Mouse (Mus musculus) retina, adult 2 months (tissue): ENCODE data around the gene Nynrin.

ENCODE experiments used
- DNase-seq: peaks from one replicate; pipeline ENCODE4 v3.0.0-alpha.2; 2012; ENCODE audit warnings: low read depth, low spot score

The Nynrin gene

DNA sequence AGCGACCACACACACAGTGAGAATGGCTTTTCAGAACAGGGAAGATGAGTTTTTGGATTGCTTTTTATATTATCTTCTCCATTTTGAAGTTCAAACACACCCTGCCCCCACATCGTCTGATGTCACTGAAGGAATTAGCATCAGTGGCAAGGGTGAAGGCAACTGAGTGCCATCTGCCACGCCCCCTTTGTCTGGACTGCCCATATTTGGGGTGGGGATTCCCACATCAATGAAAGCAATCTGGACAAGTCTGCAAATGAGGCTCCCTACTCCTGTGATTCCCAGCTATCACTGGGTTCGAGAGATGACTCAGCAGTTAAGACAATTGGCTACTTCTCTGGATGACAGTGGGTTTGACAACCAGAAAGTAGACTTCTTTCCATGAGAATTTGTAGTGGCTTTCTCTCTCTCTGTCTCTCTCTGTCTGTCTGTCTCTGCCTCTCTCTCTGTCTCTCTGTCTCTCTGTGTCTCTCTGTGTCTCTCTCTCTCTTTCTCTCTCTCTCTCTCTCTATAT is 12.9 kb upstream of the Nynrin start:
- DNase-seq, result no peak

DNA sequence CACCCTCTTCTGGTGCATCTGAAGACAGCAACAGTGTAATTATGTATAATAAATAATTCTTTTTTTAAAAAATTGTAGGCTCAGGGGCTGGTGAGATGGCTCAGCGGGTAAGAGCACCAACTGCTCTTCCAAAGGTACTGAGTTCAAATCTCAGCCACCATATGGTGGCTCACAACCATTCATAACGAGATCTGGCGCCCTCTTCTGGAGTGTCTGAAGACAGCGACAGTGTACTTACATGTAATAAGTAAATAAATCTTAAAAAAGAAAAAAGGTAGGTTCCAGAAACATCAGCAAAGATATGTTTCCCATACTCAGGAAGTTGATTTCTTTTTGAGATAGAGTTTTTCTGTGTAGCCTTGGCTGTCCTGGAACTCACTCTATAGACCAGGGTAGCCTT is 11.0 kb upstream of the Nynrin start:
- DNase-seq, result no peak

DNA sequence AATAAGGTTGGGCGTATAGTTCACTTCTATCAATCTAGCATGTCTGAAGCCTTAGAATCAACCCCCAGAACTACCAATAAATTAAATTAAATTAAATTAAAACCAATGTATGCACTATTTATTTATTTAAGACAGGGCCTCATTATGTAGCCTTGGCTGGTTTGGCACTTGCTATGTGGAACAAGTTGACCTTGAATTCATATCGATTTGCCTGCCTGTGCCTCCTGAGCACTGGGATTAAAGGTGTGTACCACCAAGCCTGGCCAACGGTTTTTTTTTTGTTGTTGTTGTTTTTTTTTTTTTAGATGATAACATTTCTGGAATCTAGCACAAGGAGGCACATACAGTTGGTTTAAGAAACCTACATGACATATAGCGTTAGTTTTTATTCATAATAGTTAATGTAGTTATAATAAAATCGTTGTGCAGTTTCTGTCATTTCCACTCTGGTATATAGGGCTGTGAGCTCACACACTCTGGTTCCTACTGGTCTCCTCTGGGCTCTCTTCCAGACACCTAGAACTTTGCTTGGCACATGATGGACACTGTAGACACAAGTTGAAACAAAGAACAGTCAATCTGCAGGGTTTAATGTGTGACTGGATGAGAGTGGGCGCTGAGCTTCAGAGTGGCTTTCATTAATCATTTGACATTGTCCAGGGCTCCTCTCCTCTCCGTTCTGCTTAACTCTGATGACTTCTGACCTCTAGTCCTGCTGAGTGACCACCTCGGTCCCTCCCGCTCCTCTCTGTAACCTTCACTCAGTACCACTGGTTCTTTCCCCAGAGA is 8.1 kb upstream of the Nynrin start:
- no peak for DNase-seq

DNA sequence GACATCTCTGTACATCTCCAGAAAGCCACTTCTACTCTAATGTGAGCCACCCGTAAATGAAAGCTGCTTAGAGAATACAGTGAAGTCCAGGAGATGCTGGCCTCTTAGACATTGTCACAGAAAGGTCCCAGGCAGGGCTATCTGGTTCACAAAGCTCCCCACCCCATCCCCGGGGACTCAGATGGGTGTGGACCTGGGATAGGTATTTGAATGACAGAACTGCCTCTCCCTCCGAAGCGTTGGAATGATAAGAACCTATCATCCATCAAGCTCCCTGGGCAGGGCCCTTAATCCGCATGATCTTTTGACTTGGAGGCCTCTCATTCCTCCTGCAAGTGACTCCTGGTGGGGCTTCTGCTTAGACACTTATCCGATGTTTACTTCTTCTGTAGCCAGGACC is 2.9 kb upstream of the Nynrin start:
- no peak for DNase-seq

DNA sequence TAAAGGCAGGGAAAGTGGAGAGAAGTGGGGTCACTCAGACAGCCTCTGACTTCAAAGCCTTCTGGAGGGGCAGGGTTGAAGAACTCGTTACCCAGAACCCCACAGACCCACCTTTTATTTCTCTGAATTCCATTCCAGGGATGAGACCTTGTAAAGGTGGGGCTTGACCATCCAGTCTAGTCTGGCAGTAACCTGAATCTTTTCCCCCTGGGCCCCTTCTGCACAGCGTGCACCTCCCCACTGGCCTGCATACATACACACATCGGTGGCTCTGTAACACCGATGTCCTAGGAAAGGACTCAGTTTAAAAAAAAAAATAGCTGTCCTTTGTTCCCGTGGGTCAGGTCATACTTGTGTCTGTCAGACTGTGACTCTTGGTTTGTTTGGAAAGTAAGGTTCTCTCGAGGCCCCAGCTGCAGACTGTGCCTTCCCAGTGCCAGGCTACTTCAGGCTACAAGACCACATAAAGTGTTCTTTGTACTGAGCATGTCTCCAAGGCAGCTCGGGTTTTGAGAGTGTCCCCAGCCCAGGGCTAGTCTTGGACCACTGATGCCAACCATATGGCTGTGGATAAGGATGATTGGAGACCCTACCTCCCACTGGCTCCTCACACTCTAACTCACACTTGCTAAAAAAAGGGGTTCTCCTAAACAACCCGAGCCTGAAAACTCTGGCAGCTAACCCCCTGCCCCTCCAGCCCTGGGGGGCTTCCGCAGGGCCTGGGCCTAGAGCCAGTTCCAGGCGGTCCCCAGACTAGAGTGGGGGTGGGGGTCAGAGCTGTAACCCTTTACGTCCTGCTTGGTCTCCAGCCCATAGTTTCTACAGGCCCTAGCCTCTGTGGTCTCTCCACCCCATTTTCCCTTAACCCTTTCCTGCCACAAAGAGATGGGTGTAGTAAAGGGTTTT is 911 bp upstream of the Nynrin start:
- no peak for DNase-seq

DNA sequence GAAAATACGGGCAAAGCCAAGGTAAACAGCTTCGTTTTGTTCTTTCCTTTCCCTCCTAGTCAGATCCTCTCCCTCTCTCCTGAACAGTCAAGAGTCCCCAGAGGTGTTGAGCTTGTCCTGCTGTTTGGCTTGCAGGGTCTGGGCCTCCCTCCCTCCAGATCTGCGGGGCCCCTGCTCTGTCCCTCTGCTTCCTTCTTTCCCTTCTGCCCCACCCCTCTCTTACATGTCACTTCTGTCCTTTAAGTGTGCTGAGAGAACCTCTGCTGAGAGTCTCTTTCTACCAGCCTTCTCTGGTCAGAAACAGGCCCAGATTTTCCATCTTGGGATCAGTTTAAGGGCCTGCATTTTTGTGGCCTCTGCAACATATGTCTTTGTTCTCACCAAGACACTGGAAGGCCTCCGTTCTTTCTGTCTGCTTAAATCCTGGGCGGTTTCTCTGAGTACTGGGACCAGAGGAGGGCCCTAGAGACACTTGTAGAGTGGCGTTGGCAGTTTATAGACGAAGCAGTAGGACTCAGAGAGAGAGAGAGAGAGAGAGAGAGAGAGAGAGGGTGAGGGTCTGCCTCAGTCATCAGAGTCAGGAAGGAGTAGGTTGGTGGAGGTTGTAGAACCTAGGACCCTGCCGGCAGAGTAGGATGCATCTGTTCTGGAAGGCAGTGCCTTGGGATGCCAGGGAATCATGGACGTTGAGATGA is 743 bp downstream of the Nynrin start:
- DNase-seq, result no peak

DNA sequence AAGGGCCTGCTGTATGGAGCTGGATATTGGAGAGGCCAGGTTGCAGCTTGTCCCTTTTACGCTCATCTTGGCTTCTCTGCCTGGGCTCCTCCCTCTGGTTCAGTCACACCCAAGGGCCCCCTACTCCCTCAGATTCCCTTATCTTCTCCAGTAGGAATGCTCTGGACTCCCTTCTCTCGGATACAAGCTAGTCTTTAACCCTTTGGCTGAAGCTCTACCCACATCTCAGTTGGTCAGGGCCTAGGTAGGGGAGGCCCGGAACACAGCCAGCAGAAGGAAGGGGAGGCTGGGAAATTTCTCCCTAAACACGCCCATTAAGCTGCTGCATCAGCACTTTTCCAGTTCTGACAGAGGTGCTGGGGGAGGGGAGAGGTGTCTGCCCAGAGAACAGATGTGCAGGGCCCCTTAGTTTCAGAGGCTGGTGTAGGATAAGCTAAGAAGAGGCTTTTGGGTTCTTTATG is 1.3 kb downstream of the Nynrin start:
- no peak for DNase-seq

DNA sequence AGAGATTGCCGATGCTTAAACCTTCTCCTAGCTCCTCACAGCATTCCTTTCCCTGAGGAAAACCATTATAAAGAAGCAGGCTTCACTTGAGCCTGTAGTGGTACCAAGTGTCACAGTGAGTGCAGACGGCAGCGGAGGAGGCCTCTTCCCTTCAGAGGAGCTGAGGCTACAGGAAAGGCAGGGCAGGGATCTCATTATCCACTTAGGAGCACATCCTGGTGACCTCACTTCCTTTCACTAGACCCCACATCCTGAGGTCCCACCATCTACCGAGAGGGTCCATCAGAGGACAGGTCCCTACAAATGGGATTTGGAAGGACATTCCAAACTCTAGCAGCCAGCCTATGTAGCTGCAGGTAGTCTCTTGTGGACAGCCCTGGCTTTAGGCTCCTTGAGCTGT is 3.8 kb downstream of the Nynrin start:
- DNase-seq, result no peak

DNA sequence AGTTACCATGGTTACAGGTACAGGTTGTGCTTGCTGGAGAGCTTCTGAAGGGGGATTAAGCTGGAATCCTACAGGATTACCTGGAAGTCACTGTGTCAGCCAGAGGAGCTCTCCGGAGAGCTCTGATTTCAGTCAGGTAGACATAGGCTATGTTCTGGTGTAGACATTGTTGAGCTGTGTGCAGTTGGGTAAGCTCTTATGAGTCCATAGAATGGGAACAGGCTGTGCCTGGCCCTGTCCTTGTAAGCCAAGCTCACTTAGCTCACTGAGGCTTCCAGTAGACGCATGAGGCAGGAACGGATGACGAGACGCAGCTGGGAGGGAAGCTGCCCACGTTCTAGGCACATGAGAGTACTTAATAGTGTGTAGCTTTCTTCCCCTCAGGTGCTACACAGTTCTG is 8.4 kb downstream of the Nynrin start:
- DNase-seq, result no peak

DNA sequence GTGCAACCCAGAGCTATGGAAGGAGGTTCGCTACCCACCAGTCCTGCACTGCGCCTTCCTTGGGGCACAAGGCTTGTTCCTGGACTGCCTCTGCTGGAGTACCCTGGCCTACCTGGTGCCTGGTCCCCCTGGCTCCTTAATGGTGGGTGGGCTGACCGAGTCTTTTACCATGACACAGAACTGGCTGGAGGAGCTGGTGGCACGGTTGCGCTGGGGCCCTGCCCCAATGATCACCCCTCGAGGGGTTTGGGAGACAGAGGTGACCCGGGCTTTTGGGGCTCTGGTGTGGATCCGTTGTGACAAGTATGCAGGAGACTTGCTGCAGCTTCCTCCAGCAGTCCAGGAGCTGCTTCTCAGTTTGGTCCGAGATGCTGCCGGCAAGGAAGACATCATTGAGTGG is 9.2 kb downstream of the Nynrin start:
- no peak for DNase-seq

DNA sequence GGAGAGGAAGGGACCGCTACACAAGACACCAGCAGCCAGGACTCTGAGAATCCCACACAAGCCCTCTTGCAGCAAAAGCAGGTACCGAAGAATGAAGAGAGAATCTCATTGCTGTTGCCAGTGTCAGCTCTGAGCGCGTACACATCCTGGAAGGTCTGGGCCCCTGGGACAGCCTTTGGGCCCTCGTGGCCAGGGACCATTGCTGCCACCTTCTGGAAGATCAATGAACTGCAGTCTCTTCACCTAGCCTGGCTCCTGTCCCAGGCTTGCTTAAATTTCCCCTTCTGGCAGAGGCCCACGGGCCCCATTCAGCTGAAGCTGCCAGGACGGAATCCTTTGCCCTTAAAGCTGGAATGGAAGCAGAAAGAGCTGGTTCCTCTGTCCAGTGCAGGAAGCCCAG is 10.0 kb downstream of the Nynrin start:
- no peak for DNase-seq

DNA sequence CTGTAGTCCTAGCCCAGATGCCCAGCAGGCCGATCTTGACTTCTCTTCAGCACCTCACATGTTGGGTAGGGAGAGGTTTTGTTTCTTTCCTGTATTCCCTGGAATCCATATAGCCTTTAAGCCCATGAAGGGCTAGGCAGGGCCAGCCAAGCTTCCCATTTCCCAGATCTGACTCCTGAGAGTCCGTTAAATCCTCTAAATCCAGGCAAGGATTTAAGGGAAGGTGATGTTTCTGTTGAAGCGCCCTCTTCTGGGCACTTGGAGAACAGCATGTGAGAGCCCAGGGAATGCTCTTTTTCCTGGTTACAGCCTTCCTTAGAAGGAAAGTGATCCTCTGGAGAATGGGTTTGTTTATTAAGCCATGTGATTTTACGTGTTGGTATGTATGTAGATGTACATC is 13.2 kb downstream of the Nynrin start:
- no peak for DNase-seq

DNA sequence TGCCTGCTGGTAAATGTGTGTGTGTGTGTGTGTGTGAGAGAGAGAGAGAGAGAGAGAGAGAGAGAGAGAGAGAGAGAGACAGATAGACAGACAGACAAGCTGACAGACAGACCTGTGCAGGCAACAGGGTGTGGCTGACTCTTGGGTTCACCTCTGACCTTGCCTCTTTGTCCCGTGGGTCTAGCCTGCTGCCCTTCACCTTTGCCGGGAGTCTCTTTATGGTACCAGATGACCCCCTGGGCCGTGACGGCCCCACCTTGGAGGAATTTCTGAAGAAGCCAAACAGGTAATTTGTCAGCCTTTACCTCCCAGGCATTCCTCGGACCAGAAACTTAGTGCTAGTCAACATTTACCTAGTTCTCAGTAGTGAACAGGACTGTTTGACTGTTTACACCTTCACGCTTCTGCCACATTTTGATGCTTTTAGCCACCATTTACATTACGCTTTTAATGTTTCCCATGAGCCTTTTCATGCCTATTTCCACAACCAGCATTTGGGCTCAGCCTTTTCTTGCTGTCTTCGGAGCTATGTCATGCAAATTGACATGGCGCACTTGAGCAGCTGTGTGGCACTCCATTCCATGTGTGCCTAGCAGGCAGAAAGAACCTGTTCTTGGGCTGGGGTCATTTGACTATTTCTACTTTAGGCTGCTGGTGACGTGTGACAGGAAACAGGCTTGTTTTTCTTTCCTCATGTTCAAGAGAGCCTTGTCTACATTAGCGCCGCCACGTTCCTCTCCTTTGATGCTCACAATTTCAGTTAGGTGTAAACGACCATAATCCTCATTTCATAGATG is 14.6 kb downstream of the Nynrin start:
- DNase-seq, result no peak

DNA sequence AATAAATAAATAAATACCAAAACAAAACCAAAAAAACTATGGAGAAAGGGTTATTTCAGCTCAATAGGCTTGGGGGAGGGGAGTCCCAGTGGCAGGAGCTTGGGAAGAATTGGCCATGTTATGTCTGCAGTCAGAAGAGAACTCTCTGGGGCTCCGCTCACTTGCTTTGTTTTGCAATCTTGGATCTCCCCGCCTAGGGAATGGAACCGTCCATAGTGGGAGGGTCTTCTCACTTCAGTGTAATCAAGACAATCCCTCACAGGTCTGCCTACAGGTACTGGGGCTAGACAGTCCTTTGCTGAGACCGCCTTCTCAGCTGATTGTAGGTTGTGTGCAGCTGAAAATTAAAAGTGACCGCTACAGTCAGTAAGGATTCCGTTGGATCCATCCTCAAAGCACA is 15.7 kb downstream of the Nynrin start:
- no peak for DNase-seq

DNA sequence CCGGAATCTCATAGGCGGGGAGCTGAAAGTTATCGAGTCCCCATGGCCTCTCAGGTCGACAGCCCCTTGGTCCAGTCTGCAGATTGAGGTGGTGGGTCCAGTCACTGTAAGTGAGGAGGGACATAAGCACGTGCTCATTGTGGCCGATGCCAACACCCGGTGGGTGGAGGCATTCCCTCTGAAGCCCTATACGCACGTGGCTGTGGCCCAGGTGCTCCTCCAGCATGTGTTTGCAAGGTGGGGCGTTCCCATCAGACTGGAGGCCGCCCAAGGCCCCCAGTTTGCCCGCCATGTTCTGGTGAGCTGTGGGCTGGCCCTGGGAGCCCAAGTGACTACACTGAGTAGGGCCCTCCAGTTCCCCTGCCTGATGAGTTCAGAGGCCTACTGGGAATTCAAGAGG is 18.2 kb downstream of the Nynrin start:
- DNase-seq, result no peak

DNA sequence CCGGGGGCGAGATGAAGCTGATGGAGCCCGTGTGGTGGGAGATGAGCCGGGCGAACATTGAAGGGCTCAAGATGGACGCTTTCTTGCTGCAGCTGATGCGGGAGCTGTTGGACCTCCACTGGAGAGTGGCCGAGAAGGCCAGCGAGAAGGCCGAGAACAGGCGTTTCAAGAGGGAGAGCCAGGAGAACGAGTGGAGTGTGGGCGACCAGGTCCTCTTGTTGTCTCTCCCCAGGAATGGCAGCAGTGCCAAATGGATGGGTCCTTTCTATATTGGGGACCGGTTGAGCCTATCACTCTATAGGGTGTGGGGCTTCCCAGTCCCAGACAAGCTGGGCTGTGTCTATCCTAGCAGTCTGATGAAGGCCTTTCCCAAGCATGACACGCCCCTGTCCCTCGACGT is 18.7 kb downstream of the Nynrin start:
- DNase-seq, result no peak

DNA sequence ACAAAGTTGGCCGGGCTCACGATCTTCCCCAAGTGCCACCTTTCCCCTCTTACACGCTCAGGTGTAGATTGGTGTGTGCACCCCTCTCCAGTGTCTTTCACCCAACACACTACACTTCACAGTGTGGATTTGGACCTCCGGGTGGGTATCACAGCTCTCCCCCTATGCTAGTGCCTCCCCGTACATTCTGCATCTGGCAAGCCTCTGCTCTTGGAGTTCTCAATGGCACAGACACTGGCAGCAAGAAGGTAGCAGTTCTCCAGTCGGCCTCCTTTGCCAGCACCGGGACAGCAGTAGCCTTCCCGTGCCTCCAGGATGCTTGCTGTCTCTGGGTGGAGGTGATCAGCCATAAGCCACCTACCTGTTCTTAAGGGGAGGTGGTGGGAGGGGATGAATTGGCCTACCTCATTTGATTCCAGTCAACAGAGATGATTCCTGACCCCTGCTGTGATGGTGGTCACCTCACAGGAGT is 19.5 kb downstream of the Nynrin start:
- DNase-seq, result no peak

DNA sequence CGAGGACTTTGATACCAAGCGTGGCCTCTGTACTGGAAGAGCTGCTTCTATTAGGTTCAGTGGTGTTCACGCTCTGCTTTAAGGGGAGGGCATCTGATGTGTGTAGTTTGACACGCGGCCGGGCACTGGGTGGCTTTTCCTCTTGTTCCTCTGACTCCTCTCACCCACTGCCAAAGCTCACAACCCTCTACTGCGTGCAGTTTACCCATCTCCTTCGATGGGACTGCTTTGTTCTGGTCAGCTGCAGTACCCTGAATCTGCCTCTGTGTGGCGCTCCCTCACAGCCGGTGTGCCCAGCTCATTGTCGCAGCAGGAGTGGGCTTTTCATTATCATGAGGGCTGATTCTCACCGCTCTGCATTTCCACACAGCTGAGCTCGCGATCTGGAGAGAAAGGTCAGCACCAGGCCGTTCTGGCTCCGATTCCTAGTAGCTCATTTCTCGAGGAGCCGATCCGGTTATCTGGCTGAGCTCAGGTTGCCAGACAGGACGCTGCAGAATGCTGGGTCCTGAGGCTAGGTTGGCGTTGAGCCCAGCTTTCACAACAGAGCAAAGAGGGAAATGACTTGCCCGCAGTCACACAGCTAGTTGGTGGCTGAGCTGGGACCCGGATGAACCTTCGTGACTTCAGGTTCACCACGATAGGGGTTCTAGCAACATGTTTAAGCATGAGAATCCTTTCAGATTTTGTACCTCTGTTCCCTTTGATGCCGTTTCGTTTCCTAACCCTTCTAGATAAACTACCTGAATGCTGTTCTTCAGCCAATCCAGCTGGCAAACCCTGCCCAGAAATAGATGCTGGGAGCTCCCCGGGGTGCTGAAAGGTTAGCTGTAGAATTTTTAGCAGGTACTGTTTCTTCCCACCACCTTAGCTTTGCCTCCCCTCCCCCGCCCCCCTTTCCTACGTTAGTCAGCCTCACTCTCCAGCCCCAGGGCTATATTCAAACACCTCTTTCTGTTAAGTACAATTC is 20.2 kb downstream of the Nynrin start:
- no peak for DNase-seq

DNA sequence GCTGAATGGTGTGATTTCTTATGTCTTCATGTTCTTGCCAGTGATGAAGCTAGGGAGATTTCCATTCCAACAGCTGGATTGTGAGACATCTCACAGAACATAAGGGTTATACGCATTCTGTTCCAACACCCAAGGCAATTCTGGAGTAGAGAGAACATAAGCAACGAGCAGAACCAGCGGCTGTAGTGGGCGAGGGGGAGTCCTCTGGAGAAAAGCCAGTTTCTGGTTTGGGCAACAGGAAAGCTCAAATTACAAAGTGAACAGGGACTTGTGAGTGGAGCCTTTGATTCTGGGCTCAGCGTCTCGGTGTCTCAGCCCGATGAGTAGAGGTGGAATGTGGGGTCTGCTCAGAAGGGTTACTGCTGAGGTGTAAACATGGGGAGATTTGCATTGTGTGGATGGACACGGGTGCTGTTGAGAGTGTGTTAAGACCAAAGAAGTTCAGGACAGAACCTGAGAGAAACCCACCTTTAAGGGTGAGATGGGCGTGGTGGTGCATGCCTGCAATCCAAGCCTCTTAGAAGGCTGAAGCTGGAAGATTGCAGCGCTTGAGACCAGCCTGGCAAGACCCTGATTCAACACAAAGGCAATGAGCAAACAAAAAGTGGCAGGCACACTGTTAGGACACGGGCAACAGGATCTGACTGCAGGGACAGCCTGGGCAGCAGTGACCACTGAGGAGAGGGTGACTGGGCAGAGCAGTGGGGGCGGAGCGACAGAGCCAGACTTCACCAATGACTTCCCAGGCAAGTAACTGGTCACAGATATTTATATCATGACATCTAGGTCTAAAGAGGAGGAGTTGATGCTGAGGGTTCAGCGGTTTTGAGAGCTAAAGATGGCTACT is 23.9 kb downstream of the Nynrin start:
- no peak for DNase-seq
